ENCODE assay signal across 8 mouse cellular contexts in genomic region chr9:109862397-109863044, GRCm38 (mm10). TPM values are rescaled to one million over a fixed set of nuclear protein-coding genes. Genes with fewer than 3 reads are reported as not detected.
DNase-seq lines count a peak whose midpoint lies in the region; ATAC-seq lines count a peak whose summit lies in the region.

No protein-coding gene starts in this region.

- H3K27ac ChIP-seq in hindbrain, embryonic 12.5 days: no peak overlapping the region

- no peaks in the 10 kb centered on the region for H3K4me1 ChIP-seq in hindbrain, embryonic 12.5 days

- ATAC-seq in hindbrain, embryonic 12.5 days (ENCODE audit: low FRiP score): no peak

- H3K4me3 ChIP-seq in hindbrain, embryonic 12.5 days: no peak overlapping the region

- peaks cover 6% of the 10 kb centered on the region; the same call in 1 of the 2 replicates for H3K27me3 ChIP-seq in hindbrain, embryonic 12.5 days

- DNase-seq in NIH3T3 (ENCODE audit: low read depth): peak; percentile 84
- peak; percentile 93 to 96 for DNase-seq in cerebellum, postnatal 10 days
- peak; percentile 19 to 70 for DNase-seq in frontal cortex, postnatal 10 days (ENCODE audit: low spot score in 2 of 2)
- DNase-seq in layer of hippocampus, postnatal 14 days (ENCODE audit: low spot score in 2 of 2): peak; percentile 63 to 68
- DNase-seq in lung, postnatal 36 days: peak; percentile 83
- peak; percentile 81 for DNase-seq in retina, postnatal 1 day
- peak; percentile 47 to 77 for DNase-seq in urinary bladder, adult 18-20 months (ENCODE audit: low spot score in 2 of 2)

- no peaks in the 10 kb centered on the region for H3K36me3 ChIP-seq in hindbrain, embryonic 12.5 days

- H3K4me2 ChIP-seq in hindbrain, embryonic 12.5 days (replicated peaks): peak overlapping the region; percentile 31

- no peaks in the 10 kb centered on the region for H3K9me3 ChIP-seq in hindbrain, embryonic 12.5 days (replicated peaks)

- H3K9ac ChIP-seq in hindbrain, embryonic 12.5 days: no peak overlapping the region

- WGBS in hindbrain, embryonic 12.5 days: 23% methylated on average over 20 of the region's 20 CpGs

RNA-seq across cellular contexts. Expression of gene Cdc25a, which starts 12.9 kb away (rescaled TPM):
- 34.0 and 35.5 TPM in 2 replicates for polyA plus RNA-seq in hindbrain, embryonic 12.5 days (2016; fragmentation: Nextera tagmentation; extraction: Ambion mirVana)
- total RNA-seq in layer of hippocampus, postnatal 14 days (2021): 1 to 10 TPM; 5.1 to 6.5 TPM

RNA-seq across cellular contexts. Expression of gene Camp, which starts 13.1 kb away (rescaled TPM):
- 1.9 and 2.0 TPM in 2 replicates for polyA plus RNA-seq in hindbrain, embryonic 12.5 days (2016; fragmentation: Nextera tagmentation; extraction: Ambion mirVana)
- total RNA-seq in layer of hippocampus, postnatal 14 days (2021): not detected

RNA-seq across cellular contexts. Expression of gene Nme6, which starts 30.0 kb away (rescaled TPM):
- polyA plus RNA-seq in hindbrain, embryonic 12.5 days (2016; fragmentation: Nextera tagmentation; extraction: Ambion mirVana): 60.4 and 68.7 TPM in 2 replicates
- total RNA-seq in layer of hippocampus, postnatal 14 days (2021): 10 to 100 TPM in 1 of 2 experiments, 1 to 10 TPM in 1; 9.1 to 10.6 TPM

RNA-seq across cellular contexts. Expression of gene Spink8, which starts 50.4 kb away (rescaled TPM):
- not detected in 2 replicates for polyA plus RNA-seq in hindbrain, embryonic 12.5 days (2016; fragmentation: Nextera tagmentation; extraction: Ambion mirVana)
- 10 to 100 TPM; 41.9 to 48.8 TPM for total RNA-seq in layer of hippocampus, postnatal 14 days (2021)

Comparison
In these comparisons a context has a peak if more than half of its experiments do, and no peak if none do; other contexts are left out.
1. DNase-seq: peak in every context shown above with its lines; median percentile 94 in cerebellum, postnatal 10 days; 84 in NIH3T3; 83 in lung, postnatal 36 days; 81 in retina, postnatal 1 day; 66 in layer of hippocampus, postnatal 14 days; 62 in urinary bladder, adult 18-20 months; 44 in frontal cortex, postnatal 10 days.